Mouse (Mus musculus): ENCODE data around the gene Bcat2. TPM values are rescaled to one million over a fixed set of nuclear protein-coding genes. Genes with fewer than 3 reads are reported as not detected.

Bcat2 gene
- total RNA-seq, 2 experiments from 2014 or later, result 23.0 to 23.6 TPM

GRCm38 (mm10) chr7:45571966-45572365, 2.0 kb downstream of the Bcat2 start:
- DNase-seq (ENCODE audit: low spot score in 2 of 2), result no peak
- intact Hi-C loops (cut with DNase I), result no loop called here

GRCm38 (mm10) chr7:45573954-45574353, 4.0 kb downstream of the Bcat2 start:
- intact Hi-C loops (cut with DNase I), result no loop called here
- no peak for DNase-seq (ENCODE audit: low spot score in 2 of 2)

GRCm38 (mm10) chr7:45574472-45575379, 4.8 kb downstream of the Bcat2 start:
- intact Hi-C loops (cut with DNase I), result no loop called here
- DNase-seq (ENCODE audit: low spot score in 2 of 2), result no peak

- no peak for DNase-seq (ENCODE audit: low spot score in 2 of 2)
- intact Hi-C loops (cut with DNase I), result no loop called here
Observed at GRCm38 (mm10) chr7:45585923-45586322, 16.0 kb downstream of the Bcat2 start.

- no peak for DNase-seq (ENCODE audit: low spot score in 2 of 2)
- intact Hi-C loops (cut with DNase I), result no loop called here
Observed at GRCm38 (mm10) chr7:45587631-45588592, 18.0 kb downstream of the Bcat2 start.

- intact Hi-C loops (cut with DNase I), result no loop called here
- peak; percentile 94 to 100 for DNase-seq (ENCODE audit: low spot score in 2 of 2)
Observed at GRCm38 (mm10) chr7:45589173-45589572, 19.2 kb downstream of the Bcat2 start.

- intact Hi-C loops (cut with DNase I), result loop anchor here (5.0 kb wide), 1 partner anchor 92 kb away; the partner anchor contains the start of gene Ntn5
- no peak for DNase-seq (ENCODE audit: low spot score in 2 of 2)
Observed at GRCm38 (mm10) chr7:45589898-45590297, 19.9 kb downstream of the Bcat2 start.

- no peak for DNase-seq (ENCODE audit: low spot score in 2 of 2)
- intact Hi-C loops (cut with DNase I), result loop anchor here (5.0 kb wide), 1 partner anchor 91 kb away; the partner anchor contains the start of gene Ntn5
Observed at GRCm38 (mm10) chr7:45590874-45591273, 20.9 kb downstream of the Bcat2 start.

GRCm38 (mm10) chr7:45591880-45592279, 21.9 kb downstream of the Bcat2 start:
- intact Hi-C loops (cut with DNase I), result loop anchor here (2.0 to 5.0 kb wide), 2 partner anchors 31 to 90 kb away; partner anchors contain the start of gene Ntn5
- no peak for DNase-seq (ENCODE audit: low spot score in 2 of 2)

- intact Hi-C loops (cut with DNase I), result loop anchor here (2.0 to 5.0 kb wide), 2 partner anchors 32 to 89 kb away; partner anchors contain the start of gene Ntn5
Observed at GRCm38 (mm10) chr7:45593118-45593815, 23.3 kb downstream of the Bcat2 start.

GRCm38 (mm10) chr7:45595176-45595575, 25.2 kb downstream of the Bcat2 start:
- no peak for DNase-seq (ENCODE audit: low spot score in 2 of 2)
- intact Hi-C loops (cut with DNase I), result loop anchor here (2.0 kb wide), 1 partner anchor 16 kb away; no protein-coding TSS in a partner anchor

More at GRCm38 (mm10) chr7:45593118-45593815, 23.3 kb downstream of the Bcat2 start:
- DNase-seq (ENCODE audit: low spot score in 2 of 2), result peak; percentile 68 to 80

- DNase-seq (ENCODE audit: low spot score in 2 of 2), result no peak
- intact Hi-C loops (cut with DNase I), result no loop called here
Observed at GRCm38 (mm10) chr7:45596107-45596506, 26.2 kb downstream of the Bcat2 start.

- no peak for DNase-seq (ENCODE audit: low spot score in 2 of 2)
- intact Hi-C loops (cut with DNase I), result no loop called here
Observed at GRCm38 (mm10) chr7:45597013-45597412, 27.1 kb downstream of the Bcat2 start.

- intact Hi-C loops (cut with DNase I), result no loop called here
- no peak for DNase-seq (ENCODE audit: low spot score in 2 of 2)
Observed at GRCm38 (mm10) chr7:45597527-45597926, 27.6 kb downstream of the Bcat2 start.

GRCm38 (mm10) chr7:45598960-45599879, 29.3 kb downstream of the Bcat2 start:
- intact Hi-C loops (cut with DNase I), result no loop called here
- no peak for DNase-seq (ENCODE audit: low spot score in 2 of 2)

- intact Hi-C loops (cut with DNase I), result loop anchor here (5.0 kb wide), 1 partner anchor 77 kb away; the partner anchor contains the start of gene Ntn5
Observed at GRCm38 (mm10) chr7:45605704-45606289, 35.8 kb downstream of the Bcat2 start.

GRCm38 (mm10) chr7:45609511-45609910, 39.6 kb downstream of the Bcat2 start:
- no peak for DNase-seq (ENCODE audit: low spot score in 2 of 2)
- intact Hi-C loops (cut with DNase I), result loop anchor here (5.0 kb wide), 1 partner anchor 73 kb away; the partner anchor contains the start of gene Ntn5

More at GRCm38 (mm10) chr7:45605704-45606289, 35.8 kb downstream of the Bcat2 start:
- no peak for DNase-seq (ENCODE audit: low spot score in 2 of 2)

- DNase-seq (ENCODE audit: low spot score in 2 of 2), result no peak
- intact Hi-C loops (cut with DNase I), result no loop called here
Observed at GRCm38 (mm10) chr7:45616277-45616676, 46.3 kb downstream of the Bcat2 start.

Measured in left cerebral cortex, postnatal 25 days (tissue).